Mouse (Mus musculus) kidney, adult 11 months (tissue): ENCODE measurements around the gene Emilin1.

ENCODE experiments used
- DNase-seq: peaks from one replicate; pipeline ENCODE4 v3.0.0; 2022

The Emilin1 gene

DNA sequence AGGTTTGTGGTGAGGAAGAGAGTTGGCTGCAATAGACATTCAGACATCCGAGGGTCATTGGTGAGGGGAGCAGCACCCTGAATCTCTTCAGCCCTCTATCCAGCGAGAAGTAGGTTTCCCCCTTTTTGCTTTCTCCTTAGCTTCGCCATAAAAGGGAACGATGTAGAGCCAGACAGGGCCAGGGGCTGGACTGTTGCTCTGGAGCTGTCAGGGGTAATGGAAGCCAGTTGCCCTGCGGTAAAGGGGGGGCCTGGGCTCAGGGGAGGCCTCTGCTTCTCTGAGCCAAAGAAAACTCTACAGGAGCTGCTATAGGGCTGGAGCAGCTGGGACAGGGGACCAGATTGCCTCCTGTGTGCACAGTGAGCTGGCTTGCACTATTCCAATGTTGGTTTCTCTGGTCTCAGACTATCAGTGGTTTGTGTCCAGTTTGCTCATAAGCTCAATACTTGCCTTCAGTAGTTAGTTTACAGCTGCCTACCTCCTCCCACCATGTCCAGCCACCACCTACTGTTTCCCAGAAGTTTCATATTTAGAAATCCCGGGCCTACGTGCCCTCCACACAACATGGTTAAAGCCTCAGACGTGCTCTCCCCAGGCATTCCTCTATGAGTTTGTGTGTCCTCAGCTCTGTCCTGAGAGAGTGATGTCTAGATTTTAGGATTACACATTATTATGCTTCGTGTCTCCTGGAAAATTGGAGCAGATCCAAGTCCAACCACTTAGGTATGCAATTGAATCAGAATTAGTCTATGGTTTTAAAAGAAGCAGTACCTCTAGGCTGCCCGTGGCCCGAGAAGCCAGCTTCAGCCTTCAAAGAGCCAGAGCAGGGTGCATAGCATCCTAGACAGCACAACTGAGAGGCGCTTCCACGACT is 4.5 kb upstream of the Emilin1 start:
- peak; percentile 56 for DNase-seq

DNA sequence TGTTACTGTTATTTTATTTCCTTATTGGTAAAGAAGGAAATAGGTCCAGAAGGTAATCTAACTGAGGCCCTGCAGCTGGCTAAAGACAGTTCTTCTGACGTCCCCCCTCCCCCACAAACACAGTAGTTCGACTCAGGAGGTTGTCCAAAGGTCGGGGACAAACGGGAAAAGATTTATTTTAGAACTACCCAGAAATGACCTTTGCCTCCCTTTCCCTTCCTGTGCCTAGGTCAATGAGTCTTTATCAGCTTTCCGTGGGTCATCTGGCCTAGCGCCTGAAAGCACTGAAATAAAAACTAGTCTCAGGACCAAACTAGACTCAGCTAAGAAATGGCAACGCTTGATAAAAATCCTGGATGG is 3.9 kb upstream of the Emilin1 start:
- DNase-seq, result peak; percentile 83

DNA sequence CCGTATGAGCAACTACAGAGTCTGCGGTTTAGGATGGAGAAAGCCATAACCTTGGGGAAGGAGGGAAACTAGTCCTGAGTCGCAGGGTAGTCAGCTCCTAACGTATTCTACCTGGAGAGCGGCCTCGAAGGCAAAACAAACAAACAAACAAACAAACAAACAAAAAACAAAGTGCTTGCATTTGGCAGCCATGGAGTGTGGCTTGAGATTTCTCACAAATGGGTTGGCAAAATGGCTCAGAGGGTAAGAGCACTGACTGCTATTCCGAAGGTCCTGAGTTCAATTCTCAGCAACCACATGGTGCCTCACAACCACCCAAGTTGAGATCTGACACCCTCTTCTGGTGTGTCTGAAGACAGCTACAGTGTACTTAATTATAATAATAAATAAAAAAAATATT is 3.3 kb upstream of the Emilin1 start:
- no peak for DNase-seq

DNA sequence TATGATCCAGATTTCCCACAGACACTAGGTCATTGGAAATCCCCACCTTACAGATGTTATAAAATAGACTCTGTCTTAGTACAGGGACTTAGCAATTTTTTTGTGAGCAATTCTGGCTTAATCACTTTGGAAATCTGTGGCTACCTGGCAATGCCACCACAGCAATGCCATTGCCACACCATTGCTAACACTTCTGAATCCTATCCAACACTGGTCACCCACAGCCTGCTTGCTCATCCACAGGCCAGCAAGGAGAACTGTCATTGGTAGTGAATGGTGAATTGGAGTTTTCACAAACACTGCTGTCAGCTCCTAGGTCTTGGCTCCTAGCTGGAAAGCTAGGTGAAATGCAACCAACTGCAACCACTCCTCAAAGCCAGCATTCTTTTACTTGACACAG is 2.7 kb upstream of the Emilin1 start:
- no peak for DNase-seq

DNA sequence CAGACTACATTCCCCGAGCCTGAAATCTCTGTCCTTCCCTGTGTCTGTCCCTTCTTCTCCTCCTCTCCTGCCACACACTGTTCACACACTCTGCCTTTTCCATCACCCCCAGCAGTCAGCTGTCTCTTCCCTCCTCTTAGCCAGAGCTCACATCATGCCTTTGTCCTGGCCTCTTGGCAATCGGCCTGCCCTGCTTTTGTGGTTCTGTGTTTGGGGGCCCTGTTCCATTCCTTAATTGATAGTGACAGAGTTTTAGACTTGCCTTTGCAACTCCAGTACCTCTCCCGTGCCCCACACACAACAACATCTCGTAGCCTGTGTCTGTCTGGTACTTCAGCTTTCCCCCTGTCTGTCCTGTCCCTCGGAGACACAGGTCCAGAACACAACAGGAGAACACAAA is 1.0 kb upstream of the Emilin1 start:
- no peak for DNase-seq

DNA sequence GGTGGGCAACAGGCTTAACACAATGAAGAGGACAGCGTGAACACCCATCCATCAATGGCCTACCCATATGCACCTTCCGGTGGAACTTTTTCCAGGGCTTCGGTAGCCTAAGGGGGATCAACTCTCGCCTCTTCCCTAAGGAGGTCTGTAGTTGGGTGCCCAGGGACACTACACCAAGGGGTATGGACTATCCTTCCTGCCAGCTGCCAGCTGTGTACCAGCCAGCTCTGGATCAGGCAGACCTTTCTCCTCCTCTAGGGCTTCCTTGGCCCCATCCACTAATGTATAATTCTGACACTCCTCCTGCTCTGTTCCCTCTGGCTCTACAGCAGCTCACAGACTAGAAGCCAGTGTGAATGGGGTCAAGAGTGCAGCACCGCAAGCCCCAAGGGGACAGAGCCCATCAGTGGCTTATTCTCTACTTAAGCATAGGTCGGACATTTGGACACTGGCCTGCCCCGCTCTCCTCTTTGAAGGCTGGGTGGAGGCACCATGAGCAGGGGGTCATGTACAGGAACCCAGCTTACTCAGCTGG is 966 bp downstream of the Emilin1 start:
- DNase-seq, result no peak

DNA sequence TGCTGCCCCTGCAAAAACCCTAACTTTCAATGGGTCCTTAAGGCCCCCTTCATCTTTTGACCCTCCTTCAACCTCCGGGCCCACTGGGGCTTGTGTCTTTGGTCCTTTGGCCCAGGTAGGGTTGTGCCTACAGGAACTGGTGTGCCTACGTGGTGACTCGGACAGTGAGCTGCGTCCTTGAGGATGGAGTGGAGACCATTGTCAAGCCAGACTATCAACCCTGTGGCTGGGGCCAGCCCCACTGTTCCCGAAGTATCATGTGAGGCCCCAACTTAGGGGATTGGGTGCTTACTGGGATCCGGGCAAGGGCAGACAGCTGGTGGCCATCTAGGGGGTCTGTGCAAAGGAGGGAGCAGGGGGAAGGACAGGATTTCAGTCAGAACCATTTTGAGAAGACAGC is 1.6 kb downstream of the Emilin1 start:
- DNase-seq, result no peak

DNA sequence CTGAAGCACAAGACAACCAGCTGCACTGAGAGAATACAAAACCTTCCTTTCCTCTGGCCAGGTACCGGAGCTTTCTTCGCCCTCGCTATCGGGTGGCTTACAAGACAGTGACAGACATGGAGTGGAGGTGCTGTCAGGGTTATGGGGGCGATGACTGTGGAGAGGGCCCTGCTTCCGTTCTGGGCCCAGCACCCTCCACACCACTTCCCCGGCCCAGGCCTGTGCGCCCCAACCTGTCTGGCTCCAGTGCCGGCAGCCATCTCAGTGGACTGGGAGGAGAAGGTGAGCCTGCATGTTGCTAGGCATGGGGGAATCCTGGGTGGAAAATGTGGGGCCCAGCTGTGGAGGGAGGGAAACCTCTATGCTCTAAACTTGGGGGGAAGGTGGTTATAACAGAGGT is 2.3 kb downstream of the Emilin1 start:
- DNase-seq, result no peak

DNA sequence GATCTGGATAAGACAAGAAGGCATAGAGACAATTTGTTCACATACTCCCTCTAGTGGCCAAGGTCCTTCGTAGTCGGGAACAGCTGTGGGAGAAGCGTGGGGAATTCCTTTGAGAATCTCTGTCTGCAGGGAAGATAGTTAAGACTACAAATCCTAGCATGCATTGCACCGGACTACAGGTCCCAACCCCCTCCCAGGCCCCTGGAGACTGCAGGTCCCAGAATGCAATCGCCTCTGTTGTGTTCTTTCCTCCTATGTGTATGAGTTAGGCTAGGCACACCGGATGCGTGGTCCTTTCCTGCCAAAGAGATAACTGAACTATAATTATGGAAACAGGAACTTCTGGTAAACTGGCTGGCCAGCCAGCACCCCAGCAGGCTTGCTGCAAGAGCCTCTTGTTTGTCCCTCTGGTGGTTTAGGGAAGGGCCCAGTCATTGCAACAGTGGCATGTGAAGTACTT is 2.8 kb downstream of the Emilin1 start:
- DNase-seq, result peak; percentile 97

DNA sequence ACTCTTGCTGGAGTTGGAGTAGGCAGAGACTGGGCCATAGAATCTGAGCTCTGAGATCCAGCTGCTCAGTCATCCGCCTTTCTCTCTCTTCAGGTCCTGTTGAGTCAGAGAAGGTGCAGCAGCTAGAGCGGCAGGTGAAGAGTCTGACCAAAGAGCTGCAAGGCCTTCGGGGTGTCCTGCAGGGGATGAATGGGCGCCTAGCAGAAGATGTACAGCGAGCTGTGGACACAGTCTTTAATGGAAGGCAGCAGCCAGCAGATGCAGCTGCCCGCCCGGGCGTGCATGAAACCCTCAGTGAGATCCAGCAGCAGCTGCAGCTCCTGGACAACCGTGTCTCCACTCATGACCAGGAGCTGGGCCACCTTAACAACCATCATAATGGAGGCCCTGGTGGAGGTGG is 3.6 kb downstream of the Emilin1 start:
- no peak for DNase-seq

DNA sequence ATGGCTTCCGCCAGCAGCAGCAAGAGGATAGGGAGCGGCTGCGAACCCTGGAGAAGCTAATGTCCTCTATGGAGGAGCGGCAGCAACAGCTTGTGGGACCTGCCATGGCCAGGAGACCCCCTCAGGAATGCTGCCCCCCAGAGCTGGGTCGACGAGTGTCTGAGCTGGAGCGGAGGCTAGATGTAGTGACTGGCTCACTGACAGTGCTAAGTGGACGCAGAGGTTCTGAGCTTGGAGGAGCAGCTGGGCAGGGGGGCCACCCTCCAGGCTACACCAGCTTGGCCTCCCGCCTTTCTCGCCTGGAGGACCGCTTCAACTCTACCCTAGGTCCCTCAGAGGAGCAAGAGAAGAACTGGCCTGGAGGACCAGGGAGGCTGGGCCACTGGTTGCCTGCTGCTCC is 4.1 kb downstream of the Emilin1 start:
- DNase-seq, result no peak

DNA sequence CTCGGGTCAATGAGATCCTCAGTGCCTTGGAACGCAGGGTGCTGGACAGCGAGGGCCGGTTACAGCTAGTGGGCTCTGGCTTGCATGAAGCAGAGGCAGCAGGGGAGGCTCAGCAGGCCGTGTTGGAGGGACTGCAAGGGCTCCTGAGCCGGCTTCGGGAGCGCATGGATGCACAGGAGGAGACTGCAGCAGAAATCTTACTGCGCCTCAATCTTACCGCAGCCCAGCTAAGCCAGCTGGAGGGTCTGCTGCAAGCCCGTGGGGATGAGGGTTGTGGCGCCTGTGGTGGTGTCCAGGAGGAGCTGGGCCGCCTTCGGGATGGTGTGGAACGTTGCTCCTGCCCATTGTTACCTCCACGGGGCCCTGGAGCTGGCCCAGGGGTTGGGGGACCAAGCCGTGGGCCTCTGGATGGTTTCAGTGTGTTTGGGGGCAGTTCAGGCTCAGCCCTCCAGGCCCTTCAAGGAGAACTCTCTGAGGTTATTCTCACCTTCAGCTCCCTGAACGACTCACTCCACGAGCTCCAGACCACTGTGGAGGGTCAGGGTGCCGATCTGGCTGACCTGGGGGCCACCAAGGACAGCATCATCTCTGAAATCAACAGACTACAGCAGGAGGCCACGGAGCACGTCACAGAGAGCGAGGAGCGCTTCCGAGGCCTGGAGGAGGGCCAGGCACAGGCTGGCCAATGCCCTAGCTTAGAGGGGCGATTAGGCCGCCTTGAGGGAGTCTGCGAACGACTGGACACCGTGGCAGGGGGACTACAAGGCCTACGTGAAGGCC is 4.9 kb downstream of the Emilin1 start:
- no peak for DNase-seq

DNA sequence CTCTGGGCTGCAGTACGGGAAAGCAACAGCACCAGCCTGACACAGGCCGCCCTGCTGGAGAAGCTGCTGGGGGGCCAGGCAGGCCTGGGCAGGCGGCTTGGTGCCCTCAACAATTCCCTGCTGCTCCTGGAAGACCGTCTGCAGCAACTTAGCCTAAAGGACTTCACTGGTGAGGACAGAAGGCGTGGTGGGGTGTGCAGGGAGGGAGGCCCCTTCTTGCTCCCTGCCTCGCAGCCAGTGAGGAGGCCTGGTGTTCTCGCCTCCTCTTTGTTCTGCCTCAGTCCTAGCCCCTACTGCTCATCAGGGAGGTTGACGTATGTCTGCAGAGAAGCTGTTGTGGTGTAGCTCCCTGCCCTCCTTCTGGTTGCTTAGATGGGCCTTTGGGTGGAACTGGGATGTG is 5.5 kb downstream of the Emilin1 start:
- no peak for DNase-seq

DNA sequence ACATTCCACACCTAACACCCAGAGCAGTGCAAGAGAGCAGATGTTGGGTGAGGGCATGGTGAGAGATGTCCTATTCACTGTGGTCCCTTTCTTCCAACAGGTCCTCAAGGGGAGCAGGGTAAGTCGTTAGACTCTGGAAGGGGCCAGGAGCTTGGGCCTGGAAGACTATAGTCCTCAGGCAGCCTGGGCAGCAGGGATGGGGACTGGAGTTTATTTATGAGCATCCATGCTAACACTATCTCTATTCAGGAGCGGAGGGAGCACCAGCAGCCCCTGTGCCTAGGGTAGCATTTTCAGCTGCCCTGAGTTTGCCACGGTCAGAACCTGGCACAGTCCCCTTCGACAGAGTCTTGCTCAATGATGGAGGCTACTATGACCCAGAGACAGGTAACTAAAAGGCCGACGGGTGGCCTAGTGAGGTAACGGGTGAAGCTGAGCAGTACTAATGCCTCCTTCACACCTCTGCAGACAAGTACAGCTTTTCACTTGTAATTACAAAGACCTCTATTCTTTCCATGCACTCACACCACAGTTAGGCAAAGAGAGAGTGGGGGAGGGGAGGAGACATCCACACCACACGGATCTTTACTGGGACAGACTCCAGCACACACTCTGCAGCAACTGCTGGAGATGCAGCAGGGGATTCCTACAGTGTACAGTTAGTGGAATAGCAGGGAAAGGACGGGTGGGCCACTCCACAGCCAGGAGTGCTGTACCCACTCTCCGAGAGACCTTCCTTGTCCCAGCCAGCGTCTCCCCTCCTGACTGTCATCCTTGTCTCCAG is 6.8 kb downstream of the Emilin1 start:
- no peak for DNase-seq

DNA sequence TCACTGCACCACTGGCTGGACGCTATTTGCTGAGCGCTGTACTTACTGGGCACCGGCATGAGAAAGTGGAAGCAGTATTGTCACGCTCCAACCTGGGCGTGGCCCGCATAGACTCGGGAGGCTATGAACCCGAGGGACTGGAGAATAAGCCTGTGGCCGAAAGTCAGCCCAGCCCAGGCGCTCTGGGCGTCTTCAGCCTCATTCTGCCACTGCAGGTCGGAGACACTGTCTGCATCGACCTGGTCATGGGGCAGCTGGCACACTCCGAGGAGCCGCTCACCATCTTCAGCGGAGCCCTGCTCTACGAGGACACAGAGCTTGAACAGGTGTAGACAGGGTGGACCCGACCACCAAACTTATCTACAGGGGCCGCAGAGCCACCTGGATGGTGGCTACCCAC is 7.4 kb downstream of the Emilin1 start:
- peak; percentile 65 for DNase-seq

DNA sequence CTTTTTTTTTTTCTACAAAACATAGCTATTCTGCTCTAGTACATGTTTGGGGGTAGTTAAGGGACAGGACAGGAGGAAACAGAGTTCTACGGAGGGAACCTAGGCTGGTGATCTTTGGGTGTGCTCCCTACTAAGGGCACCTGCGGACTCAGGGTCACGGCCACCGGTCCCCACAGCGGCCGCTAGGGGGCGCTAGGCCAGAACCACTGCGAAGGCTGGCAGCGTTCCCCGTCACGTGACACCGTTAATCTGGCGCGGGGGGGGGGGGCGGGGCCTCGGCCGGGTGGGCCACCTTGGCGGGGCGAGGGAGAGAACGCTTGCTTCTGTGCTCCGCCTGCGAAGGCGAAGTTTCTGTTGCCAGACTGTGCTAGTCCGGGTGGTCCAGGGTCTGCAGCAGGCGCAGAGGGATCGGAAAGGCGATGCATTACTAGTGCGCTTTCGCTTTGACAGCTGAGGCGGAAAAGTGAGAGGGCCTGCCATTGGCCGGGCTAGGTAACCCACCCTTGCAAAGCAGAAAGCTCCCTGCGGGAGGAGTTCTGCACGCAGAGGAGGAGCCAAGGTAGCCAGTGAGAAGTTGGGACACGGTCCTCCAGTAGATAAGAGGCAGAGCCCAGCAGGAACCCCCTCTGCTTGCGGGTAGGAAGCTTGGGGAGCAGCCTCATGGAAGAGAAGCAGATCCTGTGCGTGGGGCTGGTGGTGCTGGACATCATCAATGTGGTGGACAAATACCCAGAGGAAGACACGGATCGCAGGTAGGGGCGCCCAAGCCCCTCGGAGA is 8.2 kb downstream of the Emilin1 start, which contains the start of gene Khk:
Gene Khk, plus strand, starts transcription at position 176 of the 778 bp plus-strand sequence.
- DNase-seq, result peak; percentile 93

DNA sequence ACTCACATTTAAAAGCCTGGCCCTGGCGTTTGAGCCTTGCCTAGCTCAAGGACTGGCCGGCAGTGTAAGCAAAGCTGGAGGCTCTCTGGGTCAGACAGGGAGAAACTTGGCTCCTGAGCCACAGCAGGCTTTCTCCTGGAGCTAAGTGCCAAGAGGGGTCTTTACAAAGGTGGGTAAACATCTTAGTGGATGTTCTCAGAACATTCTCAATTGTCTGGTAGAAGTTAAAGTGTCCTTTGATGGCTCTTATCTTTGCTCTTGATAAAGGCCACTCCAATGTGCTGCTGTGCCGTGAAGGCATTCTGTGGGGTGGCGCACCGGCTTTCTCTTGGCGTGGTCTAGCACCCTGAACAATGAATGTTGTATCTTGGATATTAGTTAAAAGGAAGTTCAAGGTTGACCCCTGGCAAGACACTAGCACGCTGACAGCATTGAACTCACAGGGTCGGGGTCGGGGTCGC is 9.4 kb downstream of the Emilin1 start:
- no peak for DNase-seq

DNA sequence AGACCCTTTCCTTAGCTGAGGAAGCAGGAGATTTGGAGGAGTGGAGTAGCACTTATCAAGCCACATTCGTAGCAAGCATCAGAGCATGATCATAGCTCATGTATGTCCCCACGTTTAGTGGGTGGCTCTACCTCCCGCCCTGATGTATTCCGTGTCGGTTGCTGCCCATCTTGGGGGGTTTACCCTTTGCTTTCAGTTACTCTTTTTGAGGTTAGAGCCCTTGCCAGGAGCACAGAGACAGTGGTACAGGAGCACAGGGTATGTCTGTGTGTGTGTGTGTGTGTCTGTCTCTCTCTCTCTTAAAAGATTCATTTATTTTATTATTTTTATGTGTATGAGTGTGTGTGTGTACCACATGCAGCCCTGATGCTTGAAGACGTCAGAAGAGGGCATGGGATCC is 9.9 kb downstream of the Emilin1 start:
- DNase-seq, result no peak

DNA sequence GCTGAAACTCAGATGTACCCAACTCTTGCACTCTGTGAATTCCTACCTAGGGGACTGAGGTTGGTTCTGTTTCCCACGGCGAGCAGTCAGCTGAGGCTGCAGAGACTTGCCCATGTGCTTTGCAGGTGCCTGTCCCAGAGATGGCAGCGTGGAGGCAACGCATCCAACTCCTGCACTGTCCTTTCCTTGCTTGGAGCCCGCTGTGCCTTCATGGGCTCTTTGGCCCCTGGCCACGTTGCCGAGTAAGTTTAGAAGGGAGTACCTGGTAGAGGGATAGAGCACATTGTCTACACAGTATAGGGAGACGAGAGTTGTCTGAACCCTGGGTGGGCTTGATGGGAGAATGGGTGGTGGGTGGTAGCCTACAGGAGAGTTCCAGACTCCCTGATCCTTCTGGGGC is 11.4 kb downstream of the Emilin1 start:
- peak; percentile 32 for DNase-seq

DNA sequence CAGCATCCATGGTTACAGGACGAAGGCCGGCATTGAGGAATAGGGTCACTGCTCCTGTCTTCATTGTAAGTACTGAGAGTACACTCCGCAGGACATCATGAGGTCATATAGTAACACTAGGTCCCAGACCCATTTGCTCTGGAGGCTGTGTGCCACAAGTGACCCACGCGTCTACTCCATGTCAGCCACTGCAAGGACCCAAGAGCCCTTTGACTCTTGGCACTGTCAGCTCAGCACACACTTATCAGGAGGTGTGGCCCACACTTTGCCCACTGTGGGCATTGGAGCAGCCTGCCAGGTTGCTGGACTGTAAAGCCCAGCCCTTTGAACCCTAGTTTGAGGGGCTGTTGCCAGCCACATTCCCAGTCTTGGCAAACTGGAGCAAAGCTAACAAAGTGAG is 12.0 kb downstream of the Emilin1 start:
- DNase-seq, result peak; percentile 95

DNA sequence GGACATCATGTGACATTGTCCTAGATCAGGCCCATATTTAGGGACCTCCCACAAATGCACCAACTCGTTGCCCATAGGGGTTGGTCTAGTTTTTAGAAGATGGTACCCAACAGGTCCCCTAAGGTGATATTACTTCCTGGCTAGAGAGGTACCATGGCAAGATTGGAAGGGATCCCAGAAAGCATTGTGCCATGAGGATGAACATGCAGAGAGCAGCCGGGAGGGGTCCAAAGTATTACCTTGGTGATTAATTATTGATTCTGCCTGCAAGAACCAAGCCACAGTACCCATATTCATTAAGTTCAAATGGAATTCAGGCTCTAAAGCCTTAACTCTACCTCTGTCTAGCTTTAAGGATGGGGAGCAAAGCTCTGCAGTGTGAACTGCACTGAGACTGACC is 12.9 kb downstream of the Emilin1 start:
- peak; percentile 88 for DNase-seq

DNA sequence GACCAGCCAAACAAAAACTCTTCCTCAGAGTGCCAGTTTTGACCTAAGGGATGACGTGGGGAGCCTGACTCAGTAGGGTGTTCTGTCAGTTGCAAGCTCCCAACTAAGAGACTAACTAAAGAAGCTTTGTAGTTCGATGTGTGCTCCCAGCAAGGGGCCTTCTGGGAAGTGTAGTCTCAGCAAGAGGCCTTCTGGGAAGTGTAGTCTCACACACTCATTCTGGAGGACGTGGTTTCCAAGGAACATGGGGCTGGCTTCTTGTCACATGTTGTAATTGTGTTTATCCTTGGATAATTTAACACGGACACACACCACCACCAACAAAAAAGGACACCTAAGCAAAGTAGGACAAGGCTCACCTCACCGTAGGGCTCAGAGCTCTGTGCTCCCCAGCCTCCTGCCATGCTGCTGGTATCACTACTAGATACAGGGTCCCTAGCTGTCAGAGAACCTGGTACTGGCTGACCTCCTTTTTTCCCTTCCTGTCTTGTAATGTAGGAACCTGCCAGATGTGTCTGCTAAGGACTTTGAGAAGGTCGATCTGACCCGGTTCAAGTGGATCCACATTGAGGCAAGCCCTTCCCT is 14.8 kb downstream of the Emilin1 start:
- DNase-seq, result peak; percentile 47
